Mouse (Mus musculus): ENCODE data around the gene Fndc5. TPM values are rescaled to one million over a fixed set of nuclear protein-coding genes. Genes with fewer than 3 reads are reported as not detected.

Gene Fndc5
- polyA plus RNA-seq, 1 experiment from 2014 or later, result 13.7 TPM

DNA sequence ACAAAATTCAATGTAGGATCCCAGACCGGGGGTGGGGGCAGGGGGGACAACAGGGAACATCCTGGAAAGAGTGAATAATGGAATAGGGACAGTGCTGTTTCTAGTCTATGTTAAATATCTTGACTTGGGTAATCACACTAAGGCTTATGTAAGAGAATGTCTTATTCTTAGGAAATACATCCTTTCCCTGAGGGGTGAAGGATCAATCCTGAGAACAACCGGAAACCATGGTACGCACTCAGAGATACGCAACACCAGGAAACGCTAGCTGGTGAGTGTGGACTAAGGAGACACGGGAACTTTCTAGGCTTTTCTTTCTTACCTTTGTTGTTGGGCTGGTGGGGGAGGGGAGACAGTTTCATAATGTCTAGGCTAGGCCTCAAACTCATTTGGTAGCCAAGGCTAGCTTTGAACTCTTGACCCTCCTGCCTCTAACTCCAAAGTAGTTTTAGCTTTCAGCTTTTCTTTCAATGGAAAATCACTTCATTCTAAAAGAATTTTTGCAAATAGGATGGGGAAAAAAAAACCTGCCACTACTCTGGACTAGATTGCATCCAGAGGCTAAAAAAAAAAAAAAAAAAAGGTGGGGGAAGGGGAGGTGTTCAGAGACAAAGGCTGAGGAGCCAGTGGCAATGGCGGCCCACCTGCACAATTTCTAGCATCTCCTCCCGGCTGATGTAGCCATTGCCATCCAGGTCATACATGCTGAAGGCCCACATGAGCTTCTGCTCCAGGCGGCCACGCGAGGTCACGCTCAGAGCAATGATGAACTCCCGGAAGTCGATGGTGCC, 18.9 kb upstream of the Fndc5 start:
- 79% methylated on average over 14 of the region's 14 CpGs for WGBS
- H3K4me3 ChIP-seq (ENCODE audit: control insufficient read depth in 1 of 2, insufficient read depth in 1 of 2, low read depth in 1 of 2, low read length in 2 of 2), result no peak overlapping the region
- no peak overlapping the region for H3K4me2 ChIP-seq (ENCODE audit: low read length)
- no peaks in the 10 kb centered on the region for H3K9me3 ChIP-seq (ENCODE audit: control insufficient read depth, low read length)
- no peaks in the 10 kb centered on the region for H3K36me3 ChIP-seq (ENCODE audit: control insufficient read depth, insufficient read depth, low read length)
- no peak overlapping the region for H3K9ac ChIP-seq (ENCODE audit: low read length)
- peaks cover 0 to 4% of the 10 kb centered on the region in 2 experiments; a peak in 3 of 4 replicates for H3K4me1 ChIP-seq (ENCODE audit: control insufficient read depth in 2 of 2, insufficient read depth in 2 of 2, low read length in 2 of 2)
- ATAC-seq (ENCODE audit: insufficient number of reproducible peaks, insufficient read depth, low FRiP score, low read depth), result no peak
- no peak overlapping the region for H3K27ac ChIP-seq (replicated peaks in 1 of 2; ENCODE audit: control insufficient read depth in 1 of 2, insufficient read depth in 1 of 2, low read depth in 2 of 2, low read length in 2 of 2)
- peaks cover 72% of the 10 kb centered on the region for H3K27me3 ChIP-seq (ENCODE audit: control insufficient read depth, insufficient read depth, low read length)

- Histone ChIP-seq H3K27me3 (ENCODE audit: control insufficient read depth, insufficient read depth, low read length) (peaks cover 77% of the 10 kb centered on the region), H3K36me3 (ENCODE audit: control insufficient read depth, insufficient read depth, low read length) (no peaks in the 10 kb centered on the region), H3K4me1 (ENCODE audit: control insufficient read depth in 2 of 2, insufficient read depth in 2 of 2, low read length in 2 of 2) (peaks cover 2 to 5% of the 10 kb centered on the region in 2 experiments; a peak in 3 of 4 replicates), H3K4me2 (ENCODE audit: low read length) (no peak overlapping the region), H3K27ac (replicated peaks in 1 of 2; ENCODE audit: control insufficient read depth in 1 of 2, insufficient read depth in 1 of 2, low read depth in 2 of 2, low read length in 2 of 2) (no peak overlapping the region), H3K4me3 (ENCODE audit: control insufficient read depth in 1 of 2, insufficient read depth in 1 of 2, low read depth in 1 of 2, low read length in 2 of 2) (no peak overlapping the region), H3K9ac (ENCODE audit: low read length) (no peak overlapping the region), H3K9me3 (ENCODE audit: control insufficient read depth, low read length) (no peaks in the 10 kb centered on the region)
- ATAC-seq (ENCODE audit: insufficient number of reproducible peaks, insufficient read depth, low FRiP score, low read depth), result no peak
- 63% methylated on average over 10 of the region's 10 CpGs for WGBS
Measured at GRCm38 (mm10) chr4:129119708-129120107, 17.1 kb upstream of the Fndc5 start.

- no peaks in the 10 kb centered on the region for H3K36me3 ChIP-seq (ENCODE audit: control insufficient read depth, insufficient read depth, low read length)
- peaks cover 7 to 9% of the 10 kb centered on the region in 2 experiments for H3K4me1 ChIP-seq (ENCODE audit: control insufficient read depth in 2 of 2, insufficient read depth in 2 of 2, low read length in 2 of 2)
- H3K9ac ChIP-seq (ENCODE audit: low read length), result no peak overlapping the region
- peaks cover 77% of the 10 kb centered on the region for H3K27me3 ChIP-seq (ENCODE audit: control insufficient read depth, insufficient read depth, low read length)
- H3K27ac ChIP-seq (replicated peaks in 1 of 2; ENCODE audit: control insufficient read depth in 1 of 2, insufficient read depth in 1 of 2, low read depth in 2 of 2, low read length in 2 of 2), result no peak overlapping the region
- 0 out of 2 replicates have a peak, but pooled peaks have one; percentile 28 for ATAC-seq (ENCODE audit: insufficient number of reproducible peaks, insufficient read depth, low FRiP score, low read depth)
- H3K9me3 ChIP-seq (ENCODE audit: control insufficient read depth, low read length), result no peaks in the 10 kb centered on the region
- WGBS, result under 1% methylated on average over 56 of the region's 59 CpGs
- peak overlapping the region; percentile 73 for H3K4me2 ChIP-seq (ENCODE audit: low read length)
- H3K4me3 ChIP-seq (ENCODE audit: control insufficient read depth in 1 of 2, insufficient read depth in 1 of 2, low read depth in 1 of 2, low read length in 2 of 2), result peak overlapping the region; percentile 30 to 35; a peak in 3 of 4 replicates
Measured at GRCm38 (mm10) chr4:129120520-129121445, 16.0 kb upstream of the Fndc5 start.

DNA sequence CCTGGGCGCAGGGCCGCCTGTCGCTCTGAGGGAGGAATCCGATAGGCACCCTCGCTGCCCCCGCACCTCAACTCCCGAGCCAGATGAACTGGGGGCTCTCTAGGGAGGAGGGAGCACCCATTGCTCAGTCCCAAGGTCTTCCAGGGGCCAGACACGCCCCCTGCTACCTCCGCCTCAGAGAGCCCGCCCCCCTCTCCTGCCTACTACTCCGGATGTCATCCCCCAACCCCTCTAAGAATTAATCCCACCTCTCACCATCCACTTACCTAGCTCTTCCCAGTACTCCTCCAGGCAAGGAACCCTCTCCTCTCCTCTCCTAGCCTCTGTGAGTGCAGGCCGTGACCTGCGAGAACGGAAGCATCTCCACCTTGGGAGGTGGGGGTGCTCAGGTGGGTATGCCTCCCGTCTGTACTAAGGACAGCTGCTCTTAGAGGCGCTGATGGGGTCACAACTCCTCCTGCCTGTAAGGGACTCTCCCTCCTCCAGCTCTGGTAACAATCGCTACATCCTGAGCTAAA, 15.2 kb upstream of the Fndc5 start, which contains the start of gene Hpca:
Gene Hpca, minus strand, starts transcription at position 468 of the 518 bp plus-strand sequence.
- Histone ChIP-seq H3K9ac (ENCODE audit: low read length) (no peak within 1 kb of the TSS), H3K36me3 (ENCODE audit: control insufficient read depth, insufficient read depth, low read length) (no peaks in the 10 kb centered on the region), H3K9me3 (ENCODE audit: control insufficient read depth, low read length) (no peaks in the 10 kb centered on the region), H3K4me1 (ENCODE audit: control insufficient read depth in 2 of 2, insufficient read depth in 2 of 2, low read length in 2 of 2) (peaks cover 9 to 12% of the 10 kb centered on the region in 2 experiments), H3K27me3 (ENCODE audit: control insufficient read depth, insufficient read depth, low read length) (peaks cover 78% of the 10 kb centered on the region), H3K27ac (replicated peaks in 1 of 2; ENCODE audit: control insufficient read depth in 1 of 2, insufficient read depth in 1 of 2, low read depth in 2 of 2, low read length in 2 of 2) (no peak within 1 kb of the TSS), H3K4me3 (ENCODE audit: control insufficient read depth in 1 of 2, insufficient read depth in 1 of 2, low read depth in 1 of 2, low read length in 2 of 2) (peak within 1 kb of the TSS; percentile 30 to 35; a peak in 3 of 4 replicates), H3K4me2 (ENCODE audit: low read length) (peak within 1 kb of the TSS; percentile 73)
- ATAC-seq (ENCODE audit: insufficient number of reproducible peaks, insufficient read depth, low FRiP score, low read depth), result no peak
- WGBS, result 2% methylated on average over 16 of the region's 17 CpGs

GRCm38 (mm10) chr4:129122107-129122506, 14.7 kb upstream of the Fndc5 start:
- 31% methylated on average over 9 of the region's 9 CpGs for WGBS
- Histone ChIP-seq H3K9me3 (ENCODE audit: control insufficient read depth, low read length) (no peaks in the 10 kb centered on the region), H3K27me3 (ENCODE audit: control insufficient read depth, insufficient read depth, low read length) (peaks cover 77% of the 10 kb centered on the region)

GRCm38 (mm10) chr4:129122719-129123118, 14.1 kb upstream of the Fndc5 start:
- 9% methylated on average over 8 of the region's 8 CpGs for WGBS
- H3K27ac ChIP-seq (replicated peaks in 1 of 2; ENCODE audit: control insufficient read depth in 1 of 2, insufficient read depth in 1 of 2, low read depth in 2 of 2, low read length in 2 of 2), result no peak overlapping the region
- no peak overlapping the region for H3K9ac ChIP-seq (ENCODE audit: low read length)
- peaks cover 77% of the 10 kb centered on the region for H3K27me3 ChIP-seq (ENCODE audit: control insufficient read depth, insufficient read depth, low read length)
- H3K36me3 ChIP-seq (ENCODE audit: control insufficient read depth, insufficient read depth, low read length), result no peaks in the 10 kb centered on the region
- H3K4me3 ChIP-seq (ENCODE audit: control insufficient read depth in 1 of 2, insufficient read depth in 1 of 2, low read depth in 1 of 2, low read length in 2 of 2), result no peak overlapping the region
- no peaks in the 10 kb centered on the region for H3K9me3 ChIP-seq (ENCODE audit: control insufficient read depth, low read length)
- no peak for ATAC-seq (ENCODE audit: insufficient number of reproducible peaks, insufficient read depth, low FRiP score, low read depth)
- H3K4me2 ChIP-seq (ENCODE audit: low read length), result no peak overlapping the region
- H3K4me1 ChIP-seq (ENCODE audit: control insufficient read depth in 2 of 2, insufficient read depth in 2 of 2, low read length in 2 of 2), result peaks cover 9 to 12% of the 10 kb centered on the region in 2 experiments

More at GRCm38 (mm10) chr4:129122107-129122506, 14.7 kb upstream of the Fndc5 start:
- no peak for ATAC-seq (ENCODE audit: insufficient number of reproducible peaks, insufficient read depth, low FRiP score, low read depth)
- Histone ChIP-seq H3K4me2 (ENCODE audit: low read length) (no peak overlapping the region), H3K4me1 (ENCODE audit: control insufficient read depth in 2 of 2, insufficient read depth in 2 of 2, low read length in 2 of 2) (peaks cover 9 to 12% of the 10 kb centered on the region in 2 experiments), H3K36me3 (ENCODE audit: control insufficient read depth, insufficient read depth, low read length) (no peaks in the 10 kb centered on the region), H3K4me3 (ENCODE audit: control insufficient read depth in 1 of 2, insufficient read depth in 1 of 2, low read depth in 1 of 2, low read length in 2 of 2) (no peak overlapping the region), H3K9ac (ENCODE audit: low read length) (no peak overlapping the region), H3K27ac (replicated peaks in 1 of 2; ENCODE audit: control insufficient read depth in 1 of 2, insufficient read depth in 1 of 2, low read depth in 2 of 2, low read length in 2 of 2) (no peak overlapping the region)

GRCm38 (mm10) chr4:129124652-129125146, 12.1 kb upstream of the Fndc5 start:
- Histone ChIP-seq H3K4me1 (ENCODE audit: control insufficient read depth in 2 of 2, insufficient read depth in 2 of 2, low read length in 2 of 2) (peaks cover 9 to 12% of the 10 kb centered on the region in 2 experiments), H3K4me3 (ENCODE audit: control insufficient read depth in 1 of 2, insufficient read depth in 1 of 2, low read depth in 1 of 2, low read length in 2 of 2) (no peak overlapping the region), H3K9me3 (ENCODE audit: control insufficient read depth, low read length) (no peaks in the 10 kb centered on the region), H3K27ac (replicated peaks in 1 of 2; ENCODE audit: control insufficient read depth in 1 of 2, insufficient read depth in 1 of 2, low read depth in 2 of 2, low read length in 2 of 2) (no peak overlapping the region), H3K4me2 (ENCODE audit: low read length) (no peak overlapping the region), H3K9ac (ENCODE audit: low read length) (no peak overlapping the region), H3K36me3 (ENCODE audit: control insufficient read depth, insufficient read depth, low read length) (no peaks in the 10 kb centered on the region), H3K27me3 (ENCODE audit: control insufficient read depth, insufficient read depth, low read length) (peaks cover 68% of the 10 kb centered on the region)
- WGBS, result 3% methylated on average over 13 of the region's 13 CpGs
- ATAC-seq (ENCODE audit: insufficient number of reproducible peaks, insufficient read depth, low FRiP score, low read depth), result no peak

All from heart, embryonic 14.5 days (tissue).